Mouse (Mus musculus) cerebellum, postnatal 36 days (tissue): ENCODE results near the gene Ccdc113.

Experiments
- DNase-seq, 2 experiments: peaks; one replicate each; pipeline ENCODE4 v3.0.0; 2021 to 2022; ENCODE audit warnings: mixed read lengths in 2 of 2

Ccdc113 gene

DNA sequence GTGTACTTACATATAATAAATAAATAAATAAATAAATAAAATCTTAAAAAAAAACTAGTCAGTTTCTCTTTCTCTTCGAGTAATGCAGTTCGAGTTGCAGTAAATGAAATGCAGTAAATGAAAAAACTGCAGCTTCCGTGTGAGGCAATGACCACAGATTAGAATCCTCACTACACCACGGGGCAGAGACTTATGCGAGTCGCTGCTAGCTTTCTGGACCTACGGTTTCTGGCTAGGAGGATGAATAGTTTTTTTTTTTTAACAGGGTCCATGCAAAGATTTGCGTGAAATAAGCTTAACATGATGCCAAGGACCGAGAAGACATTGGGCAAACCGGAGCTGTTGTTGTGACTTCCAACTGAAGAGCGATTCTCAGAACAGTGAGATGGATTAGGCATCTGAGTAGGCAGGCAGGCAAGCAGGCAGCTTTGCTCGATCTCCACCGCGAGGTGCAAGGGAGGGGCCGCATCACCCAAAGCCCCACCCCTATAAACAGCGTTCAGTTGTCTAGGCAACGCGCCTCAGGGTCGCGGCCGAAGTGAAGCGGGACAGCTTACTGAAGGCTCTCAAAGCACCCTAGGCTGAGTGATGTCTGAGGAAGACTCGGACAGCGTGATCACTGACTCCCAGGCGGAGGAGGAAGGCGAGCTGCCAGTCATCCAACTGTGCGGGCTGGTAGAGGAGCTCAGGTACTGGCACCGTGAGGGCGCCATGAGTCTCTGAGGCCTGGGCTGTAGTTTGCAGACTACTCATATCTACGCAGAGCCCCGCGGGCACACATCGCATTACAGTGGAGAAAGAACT lies at the start of gene Ccdc113:
Gene Ccdc113, plus strand, starts transcription at position 502 of the 804 bp plus-strand sequence.
- peak; percentile 58 to 62 for DNase-seq

DNA sequence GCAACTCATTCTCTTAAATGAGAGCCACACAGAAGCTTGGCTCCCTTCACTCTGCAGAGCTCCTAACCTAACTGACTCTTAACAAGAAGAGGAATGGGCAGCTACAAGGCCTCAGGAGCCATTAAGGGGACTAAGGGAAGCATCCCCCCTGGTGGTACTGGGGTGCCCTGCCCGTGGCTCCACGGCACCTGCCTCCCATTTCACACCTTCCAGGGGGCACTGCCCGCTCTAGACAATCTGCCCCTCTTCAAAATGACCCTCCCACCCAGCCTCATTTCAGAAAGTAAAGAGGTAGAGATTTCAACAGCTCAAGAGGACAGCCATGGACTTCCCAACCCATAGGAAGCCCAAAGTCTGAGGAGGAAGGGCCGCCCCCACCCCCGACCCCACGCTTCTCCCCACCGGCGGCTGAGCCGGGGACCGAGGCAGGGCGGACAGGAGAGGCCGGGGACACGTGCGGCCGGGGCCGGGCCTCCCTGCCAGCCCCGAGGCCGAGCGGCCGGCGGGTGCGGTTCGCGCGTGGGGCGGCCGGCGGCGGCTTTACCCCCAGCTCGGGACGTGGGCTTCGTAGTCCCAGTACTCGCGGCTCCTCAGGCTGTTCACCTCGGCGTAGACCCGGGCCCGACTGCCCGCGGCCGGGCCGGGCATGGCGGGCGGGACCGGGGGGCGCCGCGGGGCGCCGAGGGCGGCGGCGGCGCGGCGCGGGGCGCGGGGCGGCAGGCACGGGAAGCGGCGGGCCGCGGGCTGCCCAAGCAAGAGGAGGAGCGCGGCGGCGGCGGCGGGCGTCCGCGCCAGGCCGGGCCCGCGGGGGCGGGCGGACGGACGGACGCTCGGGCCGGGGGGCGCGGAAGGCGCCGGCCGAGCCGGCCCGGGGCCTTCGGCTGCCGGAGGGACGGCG lies 45.8 kb upstream of the Ccdc113 start:
- DNase-seq, result no peak

DNA sequence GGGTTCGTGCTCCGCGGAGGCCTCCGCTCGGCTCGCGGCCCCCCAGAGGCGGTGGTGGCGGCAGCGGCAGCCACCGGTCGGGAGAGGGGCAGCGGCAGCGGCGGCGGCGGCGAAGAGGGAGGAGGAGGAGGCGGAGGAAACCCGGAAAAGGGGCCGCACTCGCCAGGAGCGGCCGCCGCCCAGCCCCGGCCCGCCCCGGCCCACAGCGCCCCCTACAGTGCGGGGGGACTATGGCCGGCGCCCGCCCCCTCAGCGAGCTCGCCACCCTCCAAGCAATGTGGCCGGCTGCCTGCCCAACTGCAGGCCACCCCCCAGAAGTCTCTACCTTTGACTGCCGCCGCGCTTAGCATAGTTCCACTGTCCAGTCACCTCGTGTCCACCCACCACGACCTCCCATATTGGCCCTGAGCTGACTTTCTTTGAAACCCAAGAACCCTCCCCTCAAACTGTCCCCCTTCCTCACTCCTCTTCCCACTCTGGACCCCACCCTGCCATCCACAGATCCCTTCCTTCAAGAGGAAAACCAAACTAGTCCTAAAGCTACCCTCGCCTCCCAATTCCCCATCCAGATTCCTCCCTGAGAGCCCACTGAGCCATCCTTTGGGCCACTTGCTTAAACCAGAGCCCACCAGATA lies 45.1 kb upstream of the Ccdc113 start:
- DNase-seq, result peak; percentile 80 to 88

DNA sequence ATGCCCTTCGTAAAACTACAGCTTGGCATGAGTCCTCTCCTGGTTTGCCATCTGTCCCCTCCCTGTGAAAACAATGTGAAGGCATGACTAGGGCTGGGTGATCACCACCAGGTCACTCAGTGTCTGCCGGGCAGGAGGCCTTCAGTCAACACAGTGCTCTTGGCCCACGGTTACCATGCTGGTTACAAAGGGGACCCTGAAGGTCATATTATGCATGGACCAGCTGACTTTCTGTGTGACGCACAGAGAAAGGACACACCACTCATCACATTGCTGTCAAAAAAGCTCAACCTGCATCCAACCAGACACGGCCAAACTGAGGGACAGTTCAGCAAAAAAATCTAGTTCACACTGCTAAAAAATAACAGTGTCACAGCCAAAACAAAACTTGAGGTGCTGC lies 43.9 kb upstream of the Ccdc113 start, which contains the start of gene Csnk2a2:
Gene Csnk2a2, minus strand, starts transcription at position 34 of the 400 bp plus-strand sequence.
- DNase-seq, result no peak

DNA sequence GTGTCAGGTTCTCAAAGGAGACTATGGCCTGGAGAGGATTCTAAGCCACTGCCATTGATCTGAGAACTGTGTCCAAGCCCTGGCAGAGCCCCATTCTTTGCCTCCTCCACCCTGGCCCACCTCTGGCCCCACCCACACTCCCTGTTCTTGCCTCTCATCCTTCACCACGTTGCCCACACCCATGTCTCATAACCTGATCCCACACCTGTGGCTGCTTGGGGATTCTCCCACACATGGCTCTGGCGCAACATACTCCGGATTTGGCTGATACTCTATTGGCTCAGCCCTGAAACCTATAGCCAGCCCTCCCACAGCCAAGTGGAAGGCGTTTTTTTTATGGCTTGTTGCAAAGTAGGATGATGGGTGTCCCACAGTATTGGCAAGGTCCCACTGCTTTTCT lies 41.8 kb upstream of the Ccdc113 start:
- no peak for DNase-seq

DNA sequence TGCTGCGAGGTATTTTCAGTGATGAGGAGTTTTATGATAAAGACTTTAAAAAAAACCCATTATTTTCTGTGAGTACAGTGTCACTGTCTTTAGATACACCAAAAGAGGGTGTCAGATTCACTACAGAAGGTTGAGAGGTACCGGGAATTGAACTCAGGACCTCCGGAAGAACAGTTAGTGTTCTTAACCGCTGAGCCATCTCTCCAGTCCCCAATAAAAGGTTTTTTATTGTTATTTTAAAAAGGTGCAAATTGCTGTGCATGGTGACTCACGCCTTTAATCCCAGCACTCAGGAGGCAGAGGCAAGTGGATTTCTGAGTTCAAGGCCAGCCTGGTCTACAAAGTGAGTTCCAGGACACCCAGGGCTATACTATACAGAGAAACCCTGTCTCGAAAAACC lies 38.4 kb upstream of the Ccdc113 start:
- no peak for DNase-seq

DNA sequence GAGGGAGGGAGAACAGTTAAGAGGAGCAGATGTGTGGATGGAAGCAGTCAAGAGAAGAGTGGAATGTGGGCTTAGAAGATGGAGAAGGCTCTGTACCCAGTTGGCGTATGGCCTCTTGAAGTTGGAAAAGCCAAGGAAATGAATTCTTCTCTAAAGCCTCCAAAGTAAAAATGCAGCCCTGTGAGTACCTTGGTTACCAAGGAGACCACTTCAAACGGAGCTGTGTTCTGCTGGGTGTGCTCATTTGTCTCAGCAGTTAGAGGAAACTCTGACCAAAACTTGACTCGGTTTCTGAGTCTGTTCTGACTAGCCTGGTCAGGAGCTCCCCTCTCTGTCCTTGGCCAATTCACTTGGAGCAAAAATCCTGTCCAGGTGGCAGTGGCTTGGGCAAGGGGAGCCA lies 37.5 kb upstream of the Ccdc113 start:
- DNase-seq, result no peak

DNA sequence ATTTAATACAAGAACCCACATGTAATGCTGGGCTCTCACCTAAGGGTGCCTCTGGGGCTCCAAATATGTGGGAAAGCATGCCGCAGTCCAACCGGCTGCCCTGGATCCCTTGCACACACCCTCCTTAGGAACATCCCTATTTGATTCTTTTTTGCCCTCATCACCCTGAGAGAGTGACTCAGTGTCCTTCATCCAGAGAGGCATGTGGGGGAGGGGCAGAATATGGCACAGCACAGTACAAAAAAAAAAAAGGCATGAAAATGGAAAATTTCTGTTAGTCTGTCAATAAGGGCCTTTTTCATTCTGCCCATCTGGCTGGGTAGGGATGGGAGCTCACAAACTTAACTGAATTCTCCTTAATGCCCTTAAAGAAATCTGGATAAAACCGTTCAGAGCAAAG lies 36.1 kb upstream of the Ccdc113 start:
- DNase-seq, result no peak

DNA sequence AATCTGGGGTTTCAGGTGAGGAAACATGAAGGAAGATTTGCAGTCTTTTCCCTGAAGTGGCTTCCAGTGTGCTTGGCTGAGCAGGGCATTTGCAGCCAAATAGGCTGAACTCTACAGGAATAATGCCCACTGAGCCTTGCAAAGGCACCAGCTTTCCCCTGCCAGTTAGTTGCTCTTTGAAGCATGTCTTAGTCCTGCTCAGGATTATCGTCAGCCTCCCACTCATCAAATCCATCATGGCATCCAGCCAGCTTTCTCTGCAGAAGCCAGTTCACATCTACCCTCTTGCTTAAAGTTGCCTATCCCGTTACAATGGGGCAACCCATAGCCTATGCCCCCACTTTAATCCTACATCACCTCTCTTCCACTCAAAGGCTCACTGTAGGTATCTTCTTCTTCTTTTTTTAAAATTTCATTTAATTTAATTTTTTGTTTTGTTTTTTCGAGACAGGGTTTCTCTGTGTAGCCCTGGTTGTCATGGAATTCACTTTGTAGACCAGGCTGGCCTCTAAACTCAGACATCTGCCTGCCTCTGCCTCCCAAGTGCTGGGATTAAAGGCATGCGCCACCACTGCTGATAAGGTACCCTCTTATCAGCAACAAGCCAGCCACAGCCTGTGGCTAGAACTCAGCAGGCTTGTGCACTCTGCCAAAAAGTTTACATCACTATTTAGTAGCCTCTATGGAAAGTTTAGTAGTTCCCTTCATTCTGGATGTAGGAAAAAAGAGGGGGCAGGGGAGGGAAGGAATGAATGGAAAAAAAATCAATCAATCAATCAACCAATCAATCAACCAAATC lies 34.4 kb upstream of the Ccdc113 start:
- no peak for DNase-seq

DNA sequence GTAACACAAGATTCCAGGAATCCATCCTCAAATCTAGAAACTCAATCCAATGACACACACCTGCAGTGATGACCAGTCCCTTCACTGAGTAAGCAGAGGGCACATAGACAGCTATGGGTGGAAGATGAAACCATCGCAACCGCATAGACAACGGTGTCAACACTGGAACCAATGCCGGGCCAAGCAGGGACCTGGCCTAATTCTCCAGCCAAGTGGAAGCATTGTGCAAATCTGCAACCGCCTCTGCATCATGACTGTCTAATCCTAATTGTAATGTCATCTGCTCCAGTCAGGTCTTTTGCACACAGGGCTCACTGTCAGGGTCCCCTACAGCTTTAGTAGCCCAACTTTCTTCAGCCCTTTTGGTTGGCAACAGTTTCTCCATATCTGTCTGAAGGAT lies 33.4 kb upstream of the Ccdc113 start:
- DNase-seq, result no peak

DNA sequence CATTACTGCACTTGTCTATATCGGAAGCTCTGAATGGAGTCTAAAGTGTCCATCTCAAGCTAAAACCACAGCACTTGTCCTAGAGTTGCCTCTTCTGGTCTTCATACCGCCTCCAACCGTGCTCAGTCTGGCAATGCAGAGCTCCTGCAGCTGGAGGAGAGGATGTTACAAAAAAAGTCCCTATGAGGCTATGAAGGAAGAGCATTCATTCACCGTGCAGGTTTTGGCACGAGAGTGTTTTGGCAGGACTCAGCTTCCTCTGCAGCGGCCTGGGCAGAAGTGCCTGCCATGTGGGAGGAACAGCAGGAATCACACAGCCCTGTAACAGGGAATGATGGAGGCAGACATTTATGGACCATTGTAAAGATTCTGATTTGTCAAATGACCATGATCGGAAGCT lies 31.5 kb upstream of the Ccdc113 start:
- no peak for DNase-seq

DNA sequence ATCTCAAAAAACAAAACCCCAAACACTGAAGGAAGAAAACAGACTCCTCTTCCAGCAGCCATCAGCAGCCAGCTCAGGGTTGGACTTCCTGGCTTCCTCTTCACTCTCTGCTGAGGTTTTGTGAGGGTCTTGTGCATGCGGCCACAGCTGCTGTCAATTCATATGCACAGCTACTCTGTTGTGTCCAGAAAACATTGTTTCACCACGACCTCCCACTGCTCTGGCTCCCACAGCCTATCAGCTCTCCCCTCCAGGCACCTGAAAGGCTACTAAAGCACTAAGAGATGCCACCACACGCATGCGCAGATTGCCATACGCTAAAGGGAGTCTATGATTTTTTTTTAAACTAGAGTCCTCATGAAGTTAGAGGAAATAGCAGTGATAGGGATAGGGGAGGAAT lies 29.1 kb upstream of the Ccdc113 start:
- DNase-seq, result no peak

DNA sequence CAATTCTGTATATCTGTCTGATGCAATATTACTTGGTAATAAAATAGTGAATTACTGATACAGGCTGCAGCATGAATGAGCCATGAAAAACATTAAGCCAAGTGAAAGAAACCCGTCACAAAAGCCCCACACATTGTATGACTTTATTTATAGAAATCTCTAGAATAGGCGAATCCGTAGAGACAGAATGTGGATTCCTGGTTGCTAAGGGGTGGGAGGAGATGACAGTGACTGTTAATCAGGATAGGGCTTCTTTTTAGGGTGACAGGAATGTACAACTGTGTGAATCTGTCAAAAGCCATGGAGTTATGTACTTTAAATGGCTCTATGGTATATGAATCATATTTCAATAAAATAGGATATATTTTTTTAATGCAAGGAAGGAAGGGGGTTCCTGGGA lies 28.3 kb upstream of the Ccdc113 start:
- no peak for DNase-seq

DNA sequence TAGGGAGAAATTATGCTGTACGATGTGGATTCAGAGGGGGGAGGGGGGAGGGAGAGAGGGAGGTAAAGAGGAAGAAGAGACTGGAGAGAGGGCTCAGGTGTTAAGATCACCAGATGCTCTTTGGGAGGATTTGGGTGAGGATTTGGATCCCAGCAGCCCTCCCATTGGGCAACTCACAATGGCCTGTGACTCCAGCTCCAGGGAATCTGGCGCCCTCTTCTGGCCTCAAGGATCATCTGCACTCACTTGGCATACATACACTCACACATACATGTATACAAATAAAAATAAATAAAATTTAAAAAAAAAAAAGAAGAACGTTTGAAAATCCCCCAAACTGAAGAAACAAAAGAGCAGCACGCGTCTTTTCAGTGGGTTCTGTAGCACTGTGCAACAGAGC lies 27.6 kb upstream of the Ccdc113 start:
- DNase-seq, result no peak

DNA sequence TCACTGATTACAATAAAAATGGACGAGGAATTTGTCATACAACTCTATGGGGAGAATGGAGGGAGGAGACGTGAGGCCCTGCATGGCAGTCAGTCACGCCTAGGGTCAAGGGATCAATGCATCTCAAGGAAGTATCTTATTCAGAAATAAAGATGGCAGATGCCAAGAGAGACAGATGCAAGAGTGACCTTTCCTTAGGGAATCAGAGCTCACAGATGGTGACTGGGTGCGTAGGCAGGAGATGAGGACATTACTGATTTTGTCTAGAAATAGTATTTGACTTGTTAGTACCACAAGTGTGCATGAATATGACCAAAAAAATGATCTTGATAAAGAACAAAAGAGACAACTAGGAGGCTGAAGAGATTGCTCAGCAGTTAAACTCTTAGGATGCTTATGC lies 21.6 kb upstream of the Ccdc113 start:
- DNase-seq, result no peak

DNA sequence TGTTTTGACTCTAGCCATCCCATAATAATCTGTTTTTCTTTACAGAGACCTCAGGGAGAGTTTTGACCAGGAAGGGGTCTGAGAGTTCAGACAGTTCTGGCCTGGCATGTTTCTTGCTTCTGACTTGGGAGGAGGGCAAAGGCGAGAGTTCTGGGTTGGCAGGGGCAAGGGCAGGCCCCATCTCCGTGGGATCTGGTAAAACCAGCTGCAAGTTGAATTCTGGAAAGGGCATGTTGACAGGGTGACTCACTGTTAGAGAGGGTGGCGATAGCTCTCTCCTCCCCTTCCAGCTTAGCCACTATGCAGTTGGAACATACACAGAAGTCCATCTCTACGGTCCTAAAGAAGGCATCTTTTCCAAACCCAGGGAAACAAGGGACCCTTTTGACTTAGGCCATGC lies 20.7 kb upstream of the Ccdc113 start:
- DNase-seq, result no peak

DNA sequence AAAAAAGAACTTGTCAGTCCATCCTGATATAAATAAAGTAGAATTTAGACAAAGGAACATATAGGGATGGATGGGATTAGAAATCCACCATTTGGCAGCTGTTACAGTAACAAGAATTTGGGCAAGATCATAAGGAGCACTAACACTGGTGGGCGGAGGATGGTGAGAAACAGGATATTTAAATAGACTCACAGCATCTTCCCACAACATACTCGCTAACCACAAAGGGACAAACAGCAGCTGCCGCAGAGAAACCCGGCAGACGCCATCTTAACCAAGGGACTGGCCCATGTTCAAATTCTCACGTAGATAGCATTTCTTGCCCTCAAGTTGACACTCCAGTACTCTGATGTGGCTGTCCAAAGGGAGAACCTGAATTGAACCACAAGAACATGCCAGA lies 17.0 kb upstream of the Ccdc113 start:
- no peak for DNase-seq

DNA sequence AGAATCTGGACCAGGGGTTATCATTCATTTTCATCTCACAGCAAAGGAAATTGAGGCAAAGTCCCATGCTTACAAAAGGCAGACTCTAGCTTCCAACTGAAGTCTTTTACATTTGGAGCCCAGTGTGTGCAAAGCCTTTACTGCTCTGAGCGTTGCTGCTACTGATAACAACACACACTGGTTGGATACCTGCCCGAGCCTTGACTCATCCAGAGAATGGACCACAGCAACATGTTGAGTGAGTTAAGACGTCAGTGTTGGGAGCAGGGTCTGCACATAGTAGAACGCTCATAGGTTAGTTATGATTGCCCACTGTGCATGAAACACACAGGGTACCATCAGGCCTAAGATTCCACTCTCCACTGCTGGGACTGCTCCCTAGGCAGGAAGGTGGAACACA lies 9.9 kb upstream of the Ccdc113 start:
- no peak for DNase-seq

DNA sequence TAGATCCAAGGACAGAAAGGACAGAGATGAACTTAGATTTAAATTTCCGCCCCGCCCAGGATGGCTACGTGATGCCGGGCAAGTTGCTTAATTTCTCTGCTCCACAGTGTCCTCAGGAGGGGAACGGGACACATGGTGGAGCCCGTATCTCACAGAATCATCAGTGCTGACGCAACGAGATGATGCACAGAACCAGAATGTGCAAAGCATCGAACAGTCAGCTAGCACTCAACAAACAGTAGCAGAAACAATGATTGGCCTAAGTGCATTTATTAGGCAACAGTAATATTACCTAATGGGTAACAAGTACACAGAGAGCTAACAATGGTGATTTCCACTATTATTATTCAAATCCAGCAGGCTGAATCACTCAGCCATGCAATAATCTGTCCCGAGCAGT lies 5.7 kb upstream of the Ccdc113 start:
- DNase-seq, result no peak

DNA sequence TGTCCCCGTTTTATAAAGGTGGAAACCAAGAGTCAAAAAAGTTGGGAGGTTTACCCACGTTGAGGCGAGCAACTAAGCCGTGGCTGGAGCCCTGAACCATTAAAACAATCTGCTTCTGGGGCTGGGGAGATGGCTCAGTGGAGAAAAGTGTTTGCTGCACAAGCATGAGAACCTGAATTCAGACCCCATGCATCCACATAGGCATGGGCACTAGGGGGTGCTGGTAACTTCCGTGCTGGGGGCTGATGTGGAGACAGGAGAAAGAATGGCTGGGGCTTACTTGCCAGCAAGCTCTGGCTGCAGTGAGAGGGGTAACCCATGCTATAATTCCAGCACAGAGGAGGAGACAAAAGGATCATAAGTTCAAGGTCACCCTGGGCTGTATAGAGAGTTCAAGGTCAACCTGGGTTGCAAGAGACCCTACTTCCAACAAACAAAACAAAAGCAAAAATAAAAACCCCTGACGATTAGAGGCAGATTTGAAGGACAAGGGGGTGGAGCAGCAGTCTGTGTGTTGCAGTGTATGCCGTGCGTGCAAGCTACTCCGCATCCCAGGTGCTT lies 5.1 kb upstream of the Ccdc113 start:
- DNase-seq, result no peak

DNA sequence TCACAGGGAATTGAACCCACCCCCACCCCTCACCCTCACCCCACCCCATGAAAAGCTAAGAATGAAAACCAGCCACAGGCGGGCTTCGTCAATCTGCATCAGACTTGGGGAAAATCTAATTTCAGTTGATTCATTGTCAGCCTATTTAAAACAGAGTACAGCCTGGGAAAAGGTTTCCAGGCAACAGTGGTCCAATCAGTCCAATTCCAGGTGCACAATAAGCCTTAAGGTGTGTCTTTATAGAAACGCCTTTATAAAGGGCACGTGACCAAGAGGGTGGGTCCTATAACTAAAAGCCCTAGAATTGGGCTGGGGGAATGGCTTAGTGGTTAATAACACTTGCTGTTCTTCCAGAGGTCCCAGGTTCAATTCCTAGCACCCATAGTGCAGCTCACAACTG lies 1.7 kb upstream of the Ccdc113 start:
- DNase-seq, result no peak

DNA sequence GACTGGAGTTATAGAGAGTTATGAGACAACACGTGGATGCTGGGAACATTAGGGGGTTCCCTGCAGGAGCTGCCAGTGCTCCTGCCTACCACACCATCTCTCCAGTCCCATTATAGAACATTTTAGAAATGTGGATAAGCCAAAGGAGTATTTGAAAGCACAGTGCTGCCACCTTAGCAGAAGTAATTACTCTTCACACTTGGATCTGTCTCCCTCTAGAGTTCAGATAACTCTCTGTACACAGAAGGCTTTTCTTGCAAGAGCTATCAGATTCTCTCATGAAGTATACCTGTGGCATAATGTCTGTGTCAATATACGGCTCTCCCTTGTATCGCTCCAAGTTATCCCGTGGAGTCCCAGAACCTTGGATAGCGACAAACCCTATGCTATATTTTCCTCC lies 5.6 kb downstream of the Ccdc113 start:
- DNase-seq, result no peak
